Mouse (Mus musculus) kidney, adult 11 months (tissue): ENCODE measurements around the gene Ddx27.

Experiments
- DNase-seq: peaks from one replicate; pipeline ENCODE4 v3.0.0; 2022

Gene Ddx27

DNA sequence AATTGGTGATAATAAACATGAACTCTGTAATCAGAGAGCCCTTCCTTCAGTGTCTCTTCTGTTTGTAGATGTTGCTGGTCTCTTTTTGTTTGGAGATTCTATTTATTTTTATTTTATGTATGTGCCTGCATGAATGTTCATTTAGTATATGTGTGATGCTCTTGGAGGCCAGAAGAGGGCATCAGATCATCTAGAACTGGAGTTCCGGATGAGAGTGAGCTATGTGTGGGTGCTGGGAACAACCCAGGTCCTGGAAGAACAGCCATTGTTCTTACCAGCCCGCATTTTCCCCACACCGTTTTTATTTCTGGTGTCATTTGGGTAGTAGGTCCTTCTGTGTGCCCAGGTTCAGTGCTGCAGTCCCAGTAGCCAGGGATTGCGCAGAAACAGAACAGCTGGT, 15.5 kb downstream of the Ddx27 start:
- no peak for DNase-seq

DNA sequence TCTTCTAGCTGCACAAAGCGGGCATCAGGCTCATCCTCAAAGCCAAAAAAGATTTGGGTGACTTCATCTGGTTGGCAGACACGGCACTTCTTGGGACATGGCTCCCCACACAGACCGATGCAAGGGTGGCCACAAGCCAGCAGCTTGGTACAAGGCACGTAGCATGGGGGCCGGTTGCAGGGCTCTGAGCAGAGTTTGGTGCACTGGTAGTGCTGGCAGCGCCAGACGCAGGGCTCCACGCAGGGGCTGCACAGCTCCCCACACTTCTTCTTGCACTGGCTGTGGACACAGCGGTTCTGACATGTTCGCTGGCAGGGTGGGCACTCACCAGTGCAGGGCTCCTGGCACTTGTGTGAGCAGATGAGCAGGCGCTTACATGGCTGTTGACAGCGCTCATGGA, 22.7 kb downstream of the Ddx27 start:
- no peak for DNase-seq

DNA sequence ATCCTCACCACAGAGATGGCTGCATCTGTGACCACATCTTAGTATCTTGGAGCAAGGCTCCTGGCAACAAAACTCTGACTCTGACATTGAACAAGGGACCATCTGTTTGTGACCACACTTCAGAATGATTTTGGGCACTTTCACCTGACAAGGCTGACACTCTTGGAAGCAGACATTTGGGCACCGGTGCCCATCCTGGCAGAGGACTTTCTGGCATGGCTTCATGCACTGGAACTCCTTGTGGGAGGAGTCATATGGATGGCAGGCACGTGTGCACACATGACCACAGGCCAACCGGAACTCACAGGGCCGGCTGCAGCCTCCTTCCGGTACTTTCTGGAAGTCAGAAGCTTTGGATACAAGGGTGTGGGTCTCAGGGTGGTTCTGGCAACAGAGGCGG, 23.3 kb downstream of the Ddx27 start:
- no peak for DNase-seq

DNA sequence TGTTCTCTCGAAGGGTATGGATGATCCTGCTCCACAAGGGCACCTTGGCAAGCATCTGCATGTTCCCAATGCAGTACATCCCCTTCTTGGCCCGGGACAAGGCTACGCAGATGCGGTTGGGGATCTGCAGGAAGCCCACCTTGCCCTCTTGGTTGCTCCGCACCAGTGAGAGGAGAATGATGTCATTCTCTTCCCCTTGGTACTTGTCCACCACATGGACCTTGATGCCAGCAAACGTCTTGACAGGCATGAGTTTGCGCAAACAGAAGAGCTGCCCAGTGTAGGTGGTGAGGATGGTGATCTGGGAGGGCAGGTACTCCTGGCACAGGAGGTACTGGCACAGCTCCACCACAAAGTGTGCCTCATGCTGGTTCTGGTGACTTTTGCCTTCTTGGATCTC, 23.7 kb downstream of the Ddx27 start:
- no peak for DNase-seq

DNA sequence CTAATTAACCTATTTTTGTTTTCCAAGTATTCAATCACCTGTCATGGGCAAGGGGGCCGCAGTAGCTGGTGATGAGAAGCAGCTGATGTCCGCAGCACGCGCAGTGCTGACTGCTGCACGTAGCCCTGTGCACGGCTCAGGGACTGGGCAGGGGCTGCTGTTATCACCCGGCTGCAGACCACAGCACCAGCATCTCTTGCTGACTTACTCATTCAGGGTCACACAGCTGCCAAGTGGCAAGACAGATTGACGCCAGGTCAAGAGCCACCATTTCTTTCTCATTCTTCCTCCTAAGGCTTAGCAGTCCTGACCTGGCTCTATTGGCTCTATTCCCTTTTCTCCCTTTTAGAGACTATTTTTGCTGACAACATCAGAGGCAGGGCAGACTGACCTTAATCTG, 24.4 kb downstream of the Ddx27 start:
- no peak for DNase-seq

DNA sequence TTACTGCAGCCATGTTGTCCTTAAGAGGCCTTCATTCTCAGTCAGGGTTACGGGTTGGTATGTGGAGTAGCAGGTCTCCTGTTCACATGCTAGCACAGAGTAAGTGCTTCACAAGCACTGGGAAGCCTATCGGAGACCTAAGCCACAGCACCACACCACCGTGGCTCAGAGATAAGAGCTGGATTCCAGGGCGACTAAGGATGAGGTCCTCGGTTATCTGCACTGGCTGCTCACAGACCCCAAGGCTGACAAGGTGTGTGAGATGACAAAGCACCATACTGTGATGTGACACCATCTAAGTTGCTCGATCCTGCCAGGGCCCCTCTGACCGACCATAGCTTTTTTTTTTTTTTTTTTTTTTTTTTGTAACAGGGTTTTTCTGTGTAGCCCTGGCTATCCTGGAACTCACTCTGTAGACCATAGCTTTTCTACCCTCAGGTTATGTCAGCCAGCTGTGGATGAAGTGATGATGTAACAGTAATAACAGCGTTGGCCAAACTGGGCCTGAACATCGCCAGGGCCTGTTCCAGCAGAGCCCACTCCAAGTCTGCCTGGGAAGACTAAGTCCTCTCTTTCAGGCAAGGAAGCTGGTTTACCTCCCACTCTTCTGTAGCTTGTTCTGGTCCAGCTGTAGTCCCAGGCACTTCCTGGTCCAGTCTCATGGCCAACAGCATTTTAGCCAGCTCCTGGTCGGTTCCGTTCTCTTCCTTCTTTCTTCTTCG, 28.6 kb downstream of the Ddx27 start:
- DNase-seq = no peak

DNA sequence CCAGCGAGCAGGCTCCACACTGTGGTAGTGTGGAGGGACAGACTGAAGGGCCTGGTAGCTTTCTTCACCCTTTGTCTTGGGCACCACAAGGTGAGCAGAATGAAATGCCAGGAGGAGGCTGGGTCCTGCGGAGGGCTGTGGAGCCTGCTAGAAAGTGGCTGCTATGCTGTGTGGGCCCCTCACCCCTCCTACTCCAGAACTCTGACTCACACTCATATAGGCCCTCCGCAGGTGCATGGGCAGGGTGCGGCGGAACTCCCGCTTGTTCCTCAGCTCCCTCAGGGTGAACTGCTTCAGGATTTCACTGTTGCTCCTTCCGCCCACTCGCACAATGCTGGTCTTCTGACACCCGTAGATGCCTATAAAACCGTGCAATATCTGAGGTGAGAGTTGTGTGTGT, 33.2 kb downstream of the Ddx27 start:
- no peak for DNase-seq

DNA sequence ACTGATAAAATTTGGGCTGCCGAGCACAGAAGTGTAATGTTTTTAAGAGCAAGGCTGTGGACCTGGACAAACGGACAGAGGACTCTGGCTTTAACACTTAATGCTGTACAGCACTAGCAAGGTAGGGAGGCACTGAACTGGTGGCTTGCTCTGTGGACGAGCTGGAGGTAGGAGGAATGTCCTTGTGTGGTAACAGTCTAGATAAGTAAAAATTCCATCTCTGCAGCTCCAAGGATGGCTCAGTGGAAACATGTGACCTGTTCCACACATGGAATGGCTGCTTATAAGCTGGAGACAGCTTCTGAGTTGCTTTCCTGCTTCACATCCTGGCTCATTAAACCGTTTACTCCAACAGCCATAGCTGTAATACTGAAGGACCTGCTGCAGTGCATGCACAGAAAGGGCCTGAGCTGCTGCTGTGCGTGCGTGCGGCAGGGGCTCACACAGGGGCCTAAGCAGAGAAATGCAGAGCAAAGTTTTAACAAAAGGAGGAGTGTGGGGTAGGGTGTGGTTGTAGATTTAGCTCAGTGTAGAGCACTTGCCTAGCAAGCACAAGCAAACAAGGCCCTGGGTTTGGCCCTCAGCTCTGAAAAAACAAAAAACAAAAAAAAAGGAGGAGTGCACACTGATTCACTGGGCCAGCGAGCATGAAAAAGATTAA, 33.8 kb downstream of the Ddx27 start:
- DNase-seq = no peak

DNA sequence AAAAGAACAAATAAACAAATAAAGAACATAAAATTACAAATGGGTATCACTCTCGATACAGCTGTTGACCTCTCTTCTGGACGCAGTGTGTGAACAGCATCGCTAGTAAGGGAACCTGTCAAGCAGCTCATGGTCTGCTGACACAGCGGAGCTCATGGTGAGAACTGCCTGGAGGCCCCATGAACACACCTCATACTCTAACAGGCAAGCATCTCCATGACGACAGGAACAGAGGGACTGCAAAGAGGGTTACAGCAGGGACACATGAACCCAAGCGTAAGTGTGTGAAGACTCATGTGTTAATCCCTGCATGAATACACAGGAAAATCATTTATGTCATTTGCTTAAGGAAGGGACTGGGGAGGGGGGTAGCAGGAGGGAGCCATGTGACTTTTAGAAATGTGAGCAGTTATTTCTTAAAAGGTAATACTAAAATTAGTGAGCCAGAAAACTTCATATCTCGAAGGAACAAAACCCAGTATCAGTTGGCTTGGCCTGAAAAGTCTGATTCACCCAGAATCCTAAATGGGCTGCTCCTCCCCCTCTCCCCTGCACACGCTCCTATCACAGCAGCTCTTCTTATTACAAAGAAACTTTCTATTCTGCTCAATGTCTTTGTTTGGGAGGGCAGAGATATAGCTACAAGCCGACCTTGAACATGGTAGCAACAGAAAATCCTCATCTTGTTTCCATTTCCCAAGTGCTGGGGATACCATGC, 38.3 kb downstream of the Ddx27 start:
- no peak for DNase-seq

DNA sequence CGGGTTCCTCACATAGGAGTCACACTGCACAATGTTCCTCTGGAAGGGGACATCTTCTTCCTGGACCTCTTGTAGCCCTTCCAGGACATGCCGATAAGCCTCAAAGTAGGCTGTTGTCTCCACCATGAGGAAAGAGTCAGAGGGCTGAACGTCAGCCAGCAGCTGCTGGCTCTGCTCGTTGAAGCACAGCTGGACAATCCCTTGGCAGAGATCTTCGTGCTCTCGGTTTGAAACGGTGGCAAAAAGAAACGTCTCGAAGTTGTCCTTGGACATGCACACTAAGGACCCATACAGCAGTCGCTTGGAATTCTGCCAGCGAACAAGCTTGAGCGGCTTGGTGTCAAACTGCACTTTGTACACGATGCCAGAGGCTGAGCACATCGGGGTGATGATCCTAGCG, 40.4 kb downstream of the Ddx27 start:
- peak; percentile 54 for DNase-seq

DNA sequence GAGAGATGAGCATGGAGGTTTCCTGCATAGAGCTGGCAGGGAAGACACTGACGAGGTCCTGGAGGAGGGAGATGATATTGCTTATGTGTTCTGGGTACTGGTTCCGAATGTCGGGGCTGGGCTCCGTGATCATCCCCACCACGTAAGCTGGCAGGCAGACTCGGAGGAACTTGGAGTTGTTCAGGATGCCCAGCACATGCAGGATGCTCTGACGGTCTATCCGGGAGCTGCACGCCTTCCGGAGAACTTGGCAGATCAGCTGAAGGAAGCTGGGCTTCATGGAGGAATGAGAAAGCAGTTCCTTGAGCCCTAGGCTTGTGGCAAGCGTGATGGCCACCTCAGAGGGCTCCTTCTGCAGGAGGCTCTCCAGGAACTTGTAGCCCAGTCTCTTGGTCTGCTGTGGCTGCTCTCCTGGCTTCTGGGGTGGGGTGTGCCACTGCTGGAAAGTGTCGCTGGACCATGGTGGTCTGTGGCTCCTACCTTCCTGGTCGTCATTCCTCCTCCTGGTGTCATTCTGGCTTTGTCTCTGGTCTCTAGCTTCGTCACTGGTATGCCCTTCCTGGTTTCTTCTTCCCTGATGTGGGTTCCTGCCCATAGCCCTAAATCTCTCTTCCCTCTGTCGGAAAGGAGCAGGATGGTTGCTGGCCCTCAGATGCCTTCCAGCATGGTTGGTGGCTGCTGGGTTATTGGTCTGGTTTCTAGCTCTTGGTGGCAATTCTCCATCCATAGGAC, 41.4 kb downstream of the Ddx27 start:
- DNase-seq = no peak

DNA sequence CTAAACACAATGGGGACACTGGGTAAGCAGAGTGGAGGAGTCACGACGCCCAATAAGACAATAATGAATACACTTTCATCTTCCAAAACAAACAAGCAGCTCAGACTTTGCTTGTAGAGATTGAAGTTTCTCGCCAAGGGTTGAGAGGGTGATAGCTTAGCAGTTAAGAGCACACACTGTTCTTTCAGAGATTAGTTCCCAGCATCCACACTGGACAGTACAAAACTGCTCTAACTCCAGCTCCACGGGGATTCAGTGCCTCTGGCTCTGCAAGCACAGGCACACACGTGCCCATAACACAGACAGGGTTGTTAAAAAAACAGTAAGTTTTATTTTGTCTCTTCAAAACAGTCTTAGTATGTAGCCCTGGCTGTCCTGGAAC, 41.9 kb downstream of the Ddx27 start:
- no peak for DNase-seq

DNA sequence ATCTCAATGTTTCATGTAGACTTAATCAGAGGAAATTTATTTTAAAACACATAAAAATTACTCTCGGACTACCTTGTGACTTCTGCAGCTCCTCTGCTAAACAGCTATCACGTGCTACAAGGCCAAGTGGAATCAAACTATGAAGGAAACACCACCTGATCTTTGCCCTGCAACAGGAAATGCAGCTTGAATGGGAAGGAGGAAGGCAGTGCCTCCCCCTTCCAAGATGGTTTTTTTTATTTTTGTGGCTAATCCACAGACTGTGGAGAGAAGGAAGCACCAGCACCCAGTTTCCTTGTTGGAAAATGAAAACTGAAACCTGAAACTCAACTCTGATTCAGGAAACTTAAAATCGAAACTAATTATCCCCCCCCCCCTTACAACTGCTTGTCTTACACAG, 43.2 kb downstream of the Ddx27 start:
- peak; percentile 71 for DNase-seq

DNA sequence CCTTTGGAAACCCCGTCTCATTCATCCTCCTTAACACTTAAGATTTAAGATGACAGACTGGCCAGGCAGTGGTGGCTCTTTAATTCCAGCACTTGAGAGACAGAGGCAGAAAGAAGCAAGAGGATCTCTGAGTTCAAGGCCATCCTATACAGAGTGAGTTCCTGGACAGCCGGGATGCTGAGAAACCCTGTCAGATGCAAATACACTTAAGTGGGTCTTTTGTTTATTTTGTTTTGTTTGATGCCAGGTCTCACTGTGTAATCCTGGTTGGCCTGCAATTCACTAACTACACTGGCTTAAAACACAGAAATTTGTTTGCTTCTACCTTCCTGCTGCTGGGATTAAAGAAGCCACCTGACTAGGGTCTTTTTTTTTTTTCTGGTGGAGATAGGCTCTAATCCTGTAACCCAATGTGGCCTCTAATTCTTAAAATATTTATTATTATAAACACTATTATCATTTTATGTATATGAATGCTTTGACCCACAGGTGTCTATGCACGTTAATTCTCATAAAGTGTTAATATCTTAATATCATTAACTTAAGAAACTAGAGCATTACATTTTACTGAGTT, 43.9 kb downstream of the Ddx27 start:
- no peak for DNase-seq

DNA sequence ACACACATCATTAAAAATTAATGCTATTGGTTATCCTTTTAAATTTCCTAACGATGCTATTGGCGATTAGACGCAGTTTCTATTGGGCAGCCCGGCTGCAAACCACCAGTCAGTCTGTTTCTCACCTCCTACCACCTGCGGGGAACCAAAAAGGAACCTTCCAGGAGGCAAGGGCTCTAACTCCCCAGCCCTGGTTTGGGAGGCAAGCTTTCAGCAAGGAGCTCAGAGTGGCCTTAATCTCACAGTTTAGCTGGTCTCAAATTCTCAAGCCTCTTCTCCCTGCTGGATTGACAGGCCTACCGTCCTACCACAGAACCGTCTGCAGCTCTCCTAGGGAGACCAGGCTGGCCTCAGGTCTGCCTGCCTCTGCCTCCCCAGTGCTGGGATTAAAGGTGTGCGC, 44.5 kb downstream of the Ddx27 start:
- no peak for DNase-seq

DNA sequence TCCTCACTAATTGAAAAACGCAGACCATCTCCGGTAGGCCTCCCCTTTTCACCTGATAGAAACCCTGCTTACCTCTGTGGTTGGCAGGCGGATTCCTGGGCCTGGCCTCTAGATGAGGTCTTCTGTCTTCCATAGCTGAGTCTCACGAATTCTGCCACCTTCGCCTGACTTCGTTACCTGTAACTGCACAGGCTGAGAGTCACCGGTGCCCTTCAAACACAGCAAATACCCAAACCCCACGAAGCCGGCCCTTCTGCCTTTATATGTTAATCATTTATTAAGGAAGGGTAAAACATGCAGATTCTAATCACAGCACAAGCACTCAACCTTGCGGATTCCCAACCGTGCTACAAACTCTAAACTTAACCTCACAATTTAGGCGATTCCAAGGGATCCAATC, 45.0 kb downstream of the Ddx27 start:
- DNase-seq = peak; percentile 76

DNA sequence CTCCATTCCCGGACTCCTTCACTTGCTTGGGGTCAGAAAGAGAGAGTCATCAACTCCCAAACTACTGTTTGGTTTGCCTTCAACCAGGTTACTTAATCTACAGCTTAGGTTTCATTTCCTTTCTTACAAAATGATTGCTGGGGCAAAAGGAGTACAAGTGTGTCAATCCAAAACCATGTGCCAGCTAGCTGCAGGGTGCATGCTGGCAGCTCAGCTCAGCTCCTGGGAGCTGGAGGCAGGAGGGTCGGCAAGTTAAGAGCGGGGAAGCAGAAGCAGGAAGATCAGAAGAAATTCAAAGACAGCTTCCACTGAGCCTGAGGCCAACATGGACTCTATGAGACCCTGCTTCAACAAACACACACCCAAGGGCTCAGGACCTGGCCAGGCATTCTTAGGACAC, 45.4 kb downstream of the Ddx27 start:
- peak; percentile 43 for DNase-seq

DNA sequence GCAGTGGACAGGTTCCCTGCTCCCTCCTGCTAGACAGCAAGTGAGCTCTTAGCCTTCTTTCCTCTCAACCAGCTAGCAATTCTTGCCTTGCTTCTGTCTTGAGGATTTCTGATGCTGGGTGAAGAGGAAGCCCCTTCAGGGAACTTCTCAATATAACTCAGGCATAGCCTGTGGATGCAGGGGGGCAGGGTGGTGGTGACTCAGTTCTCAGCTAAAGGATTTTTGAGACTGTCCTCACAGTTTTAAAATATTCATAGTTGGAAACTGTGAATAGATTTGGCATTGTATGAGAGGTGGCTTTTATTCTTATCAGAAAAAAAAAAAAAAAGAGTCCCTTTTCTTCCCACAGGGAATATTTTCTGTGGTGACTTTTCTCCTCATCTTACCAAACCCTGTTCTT, 45.8 kb downstream of the Ddx27 start:
- DNase-seq = no peak

DNA sequence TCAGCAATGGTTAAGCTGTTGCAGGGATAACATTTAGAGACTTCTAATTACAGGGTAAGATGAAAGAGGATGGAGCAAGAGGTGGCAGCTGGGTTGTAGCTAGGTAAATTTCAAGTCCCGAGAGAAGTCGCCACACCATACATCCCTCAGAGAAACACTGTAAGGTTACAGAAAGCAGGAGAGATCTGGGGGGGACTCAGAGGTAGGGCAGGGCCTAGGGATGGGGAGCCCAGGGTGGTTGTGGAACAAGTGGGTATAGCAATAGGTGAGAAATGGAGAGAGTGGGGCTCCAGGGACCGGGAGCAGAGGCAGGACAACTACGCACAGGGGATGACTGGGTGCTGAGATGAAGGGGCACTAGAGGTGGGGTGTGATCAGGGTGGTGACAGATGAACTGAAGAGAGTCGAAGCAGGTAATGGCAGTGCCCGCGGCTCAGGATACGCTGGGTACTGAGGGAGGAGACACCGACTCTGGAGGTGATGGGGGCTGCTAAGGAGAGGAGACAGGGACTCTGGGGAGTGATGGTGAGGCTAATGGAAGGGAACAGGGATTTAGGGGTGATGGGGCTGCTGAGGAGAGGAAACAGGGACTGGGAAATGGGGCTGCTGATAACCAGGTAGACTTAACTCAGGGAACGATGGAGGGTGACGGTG, 46.5 kb downstream of the Ddx27 start:
- DNase-seq = no peak

DNA sequence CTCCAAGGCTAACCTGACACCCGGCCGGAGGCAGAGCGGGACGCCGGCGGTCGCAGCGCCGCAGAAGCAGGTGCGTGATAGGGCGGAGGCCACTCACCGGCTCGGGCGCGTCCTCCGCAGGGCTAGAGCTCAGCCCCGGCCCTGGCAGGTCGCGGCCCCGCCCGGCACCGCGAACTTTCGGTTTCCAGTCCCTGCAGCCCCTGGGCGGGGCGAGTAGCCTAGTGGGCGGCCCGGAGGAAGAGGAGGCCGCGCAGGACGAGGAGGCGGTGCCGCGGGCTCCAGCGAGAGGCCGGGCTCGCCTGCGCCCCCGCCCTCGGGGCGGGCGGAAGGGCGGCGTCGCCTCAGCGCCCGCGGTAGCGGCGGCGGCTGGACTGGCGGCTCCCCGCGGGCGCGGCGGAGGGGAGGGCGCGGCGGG, 47.5 kb downstream of the Ddx27 start:
- peak; percentile 96 for DNase-seq

DNA sequence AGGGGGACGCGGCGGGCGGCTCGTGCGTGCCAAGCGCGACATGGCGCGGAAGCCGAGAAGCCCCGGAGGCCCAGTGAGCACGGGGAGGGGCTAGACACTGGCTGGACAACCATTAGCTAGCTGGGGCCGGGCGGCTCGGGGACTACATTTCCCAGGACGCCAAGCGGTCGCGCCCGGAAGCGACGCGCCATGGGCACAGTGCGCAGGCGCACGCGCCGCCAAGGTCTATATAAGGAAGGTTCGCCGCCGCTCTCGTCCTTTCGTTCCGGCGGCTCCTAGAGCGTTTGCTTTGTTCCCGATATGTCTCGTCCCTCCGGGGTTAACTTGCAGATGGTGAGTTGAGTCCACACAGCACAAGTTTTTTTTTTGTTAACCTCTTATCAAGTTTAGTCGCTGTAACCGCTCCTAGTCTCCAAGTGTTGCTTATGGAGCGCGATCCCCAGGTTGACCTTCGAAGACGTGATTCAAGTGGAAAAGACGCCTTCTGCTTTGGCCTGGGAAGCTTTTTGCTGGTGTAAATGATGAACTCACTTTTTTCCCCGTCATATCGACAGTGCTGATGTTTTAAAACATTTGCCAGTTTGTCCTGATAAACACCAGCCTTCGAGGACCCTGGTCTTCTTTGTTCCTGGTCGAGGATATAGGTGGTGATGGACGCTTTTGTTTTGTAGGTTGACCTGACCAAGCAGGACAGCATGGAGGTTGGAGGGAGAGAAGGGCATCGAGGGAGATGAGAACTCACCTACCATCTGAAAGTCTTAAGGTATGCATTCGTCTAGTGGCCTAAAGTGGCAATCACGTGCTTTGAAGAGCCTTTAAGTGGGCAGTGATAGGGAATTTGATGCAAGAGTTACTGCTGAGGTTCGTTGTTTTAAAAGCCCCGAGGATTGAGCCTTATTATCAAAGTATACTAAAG, 48.2 kb downstream of the Ddx27 start, which contains the start of gene Znfx1:
TSS of gene Znfx1 (minus strand) at position 51 of the 916 bp plus-strand sequence.
- peak; percentile 96 for DNase-seq
